Mouse (Mus musculus) neural tube, embryonic 14.5 days (tissue): Measurements from ENCODE around the gene Ric8a. TPM values are rescaled to one million over a fixed set of nuclear protein-coding genes. Genes with fewer than 3 reads are reported as not detected.

ENCODE experiments used
- ATAC-seq: fragments of 200-750 bp; cut with Nextera tagmentation; 2 replicates; pipeline ENCODE4 v1.8.0; 2017; ENCODE audit warnings: low read depth, mild to moderate bottlenecking, moderate TSS enrichment, moderate library complexity
- H3K27ac ChIP-seq: fragments of 300-500 bp; sonication (generic); 2 replicates; pipeline ENCODE4 v1.5.1; 2014; ENCODE audit warnings: low read depth, mild to moderate bottlenecking, control low read depth, low read length, moderate library complexity, mixed read lengths
- H3K27me3 ChIP-seq: fragments of 300-500 bp; sonication (generic); 2 replicates; pipeline ENCODE4 v1.6.1; 2014; ENCODE audit warnings: low read length; ENCODE audit not compliant: control insufficient read depth, insufficient read depth
- H3K36me3 ChIP-seq: fragments of 300-500 bp; sonication (generic); 2 replicates; pipeline ENCODE4 v1.6.1; 2014; ENCODE audit warnings: low read length, mixed read lengths; ENCODE audit not compliant: control insufficient read depth, insufficient read depth
- H3K4me1 ChIP-seq: fragments of 300-500 bp; sonication (generic); 2 replicates; pipeline ENCODE4 v1.6.1; 2014; ENCODE audit warnings: low read length; ENCODE audit not compliant: control insufficient read depth, insufficient read depth
- H3K4me2 ChIP-seq: fragments of 300-500 bp; sonication (generic); 2 replicates; pipeline ENCODE4 v1.6.1; 2014; ENCODE audit warnings: mild to moderate bottlenecking, low read depth, low read length, control low read depth
- H3K4me3 ChIP-seq: fragments of 300-500 bp; sonication (generic); 2 replicates; pipeline ENCODE4 v1.5.1; 2014; ENCODE audit warnings: low read depth, low read length, control low read depth, mixed read lengths
- H3K9ac ChIP-seq: fragments of 300-500 bp; sonication (generic); replicated peaks from 2 replicates; pipeline ENCODE4 v1.6.1; 2014; ENCODE audit warnings: low read depth, mild to moderate bottlenecking, control low read depth, low read length, mixed read lengths
- H3K9me3 ChIP-seq: fragments of 300-500 bp; sonication (generic); 2 replicates; pipeline ENCODE4 v1.6.1; 2016; ENCODE audit warnings: low read length; ENCODE audit not compliant: control insufficient read depth
- WGBS: fragments of 180-500 bp; shearing (Covaris S2); extraction: QIAGEN DNeasy Blood & Tissue Kit; methylation state at CpG from one replicate; pipeline ENCODE4 v1.1.7; 2014; 5-methylcytosine and 5-hydroxymethylcytosine counted together
- polyA plus RNA-seq: library from polyadenylated mRNA; unstranded; fragments of >200 nt; fragmentation: Nextera tagmentation; extraction: Ambion mirVana; gene quantifications from 2 replicates; pipeline ENCODE4 v1.2.1, GENCODE M21; 2014

The Ric8a gene
- polyA plus RNA-seq, 1 experiment from 2014 or later: 89.4 TPM

DNA sequence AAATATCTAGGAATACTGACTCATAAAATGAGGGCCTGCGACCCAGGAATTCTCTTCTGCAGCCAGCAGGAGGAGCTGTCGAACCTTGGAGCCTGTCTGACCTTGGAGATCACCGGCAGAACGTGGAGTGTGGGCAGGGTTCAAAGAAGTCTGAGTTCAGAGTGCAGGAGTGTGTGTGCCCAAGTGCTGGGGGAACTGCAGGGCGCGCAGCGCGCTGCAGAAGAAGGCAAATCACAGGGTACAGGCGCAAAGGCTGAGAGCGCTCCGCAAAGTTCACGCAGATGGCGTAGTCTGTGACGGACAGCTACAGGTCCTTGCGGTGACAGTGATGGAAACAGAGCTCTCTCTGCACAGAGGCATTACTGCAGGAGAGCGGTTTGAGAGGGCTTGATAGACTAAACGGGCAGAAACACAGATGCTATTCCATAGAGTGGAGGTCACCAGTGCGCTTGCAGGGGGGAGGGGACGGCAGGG, 51.9 kb downstream of the Ric8a start:
- H3K36me3 ChIP-seq: no peaks in the 10 kb centered on the region
- 0 out of 2 replicates have a peak overlapping the region, but pooled peaks have one; percentile 21 for H3K9ac ChIP-seq
- H3K4me3 ChIP-seq: peak overlapping the region; percentile 22
- H3K9me3 ChIP-seq: no peaks in the 10 kb centered on the region
- peak; percentile 76; the same call in 1 of the 2 replicates for ATAC-seq
- H3K4me1 ChIP-seq: 0 out of 2 replicates have a peak, but pooled peaks cover 3% of the 10 kb centered on the region
- H3K4me2 ChIP-seq: peak overlapping the region; percentile 61
- 3% methylated on average over 19 of the region's 19 CpGs for WGBS
- H3K27me3 ChIP-seq: no peaks in the 10 kb centered on the region
- H3K27ac ChIP-seq: no peak overlapping the region

DNA sequence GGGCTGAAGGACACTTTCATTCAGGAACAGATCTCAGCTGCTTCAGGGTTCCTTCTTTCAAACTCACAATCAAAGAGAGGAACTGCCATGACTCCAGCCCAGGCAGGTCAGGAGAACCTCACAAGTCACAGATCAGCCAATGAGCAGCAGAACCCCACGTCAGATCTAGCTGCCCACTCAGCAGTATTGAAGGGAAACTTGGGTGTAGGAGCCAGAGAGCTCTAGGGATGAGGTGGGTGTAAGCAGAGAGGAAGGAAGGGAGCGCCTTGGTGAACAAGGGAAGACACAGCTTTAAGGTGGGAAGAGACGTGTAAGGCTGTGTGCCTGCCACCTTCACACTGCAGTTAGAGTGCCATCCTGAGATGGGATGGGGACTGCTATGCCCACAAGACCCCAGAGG, 55.5 kb downstream of the Ric8a start:
- Histone ChIP-seq H3K27me3 (no peaks in the 10 kb centered on the region), H3K4me3 (no peak overlapping the region), H3K4me1 (0 out of 2 replicates have a peak, but pooled peaks cover 3% of the 10 kb centered on the region), H3K9ac (no peak overlapping the region), H3K4me2 (no peak overlapping the region), H3K27ac (no peak overlapping the region), H3K36me3 (no peaks in the 10 kb centered on the region), H3K9me3 (no peaks in the 10 kb centered on the region)
- WGBS: 73% methylated on average over 3 of the region's 3 CpGs
- no peak for ATAC-seq

DNA sequence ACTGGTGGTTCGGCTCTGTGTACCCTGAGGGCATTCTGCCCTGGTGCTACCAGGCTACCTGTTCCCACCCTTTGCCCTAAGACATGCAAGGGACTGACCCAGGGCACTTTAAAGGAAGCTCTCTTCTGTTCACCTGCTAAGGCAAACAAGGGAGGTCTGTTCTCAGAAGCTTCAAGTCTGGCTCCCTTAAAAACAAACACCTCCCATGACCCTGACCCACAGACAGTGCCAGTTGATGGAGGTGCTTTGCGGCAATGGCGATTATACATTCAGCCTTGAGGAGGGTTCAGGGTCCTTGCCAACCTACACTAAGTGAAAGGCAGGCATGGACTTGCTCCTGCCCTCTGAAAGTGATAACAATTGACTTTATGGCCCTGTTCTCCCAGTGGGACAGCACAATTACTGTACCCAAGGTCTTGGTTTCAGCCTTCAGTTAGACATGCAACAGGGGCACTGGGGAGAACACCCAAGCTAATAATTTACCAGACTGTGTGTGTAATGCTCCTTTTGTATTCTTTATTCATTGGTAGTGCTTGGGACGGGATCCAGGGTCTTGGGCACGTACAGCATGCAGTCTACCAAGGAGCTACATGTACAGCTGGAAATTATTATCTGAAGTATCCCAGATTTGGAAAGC, 56.2 kb downstream of the Ric8a start:
- Histone ChIP-seq H3K4me1 (0 out of 2 replicates have a peak, but pooled peaks cover 3% of the 10 kb centered on the region), H3K4me3 (no peak overlapping the region), H3K9me3 (no peaks in the 10 kb centered on the region), H3K27me3 (no peaks in the 10 kb centered on the region), H3K36me3 (no peaks in the 10 kb centered on the region), H3K4me2 (no peak overlapping the region), H3K9ac (no peak overlapping the region), H3K27ac (no peak overlapping the region)
- ATAC-seq: no peak
- WGBS: 54% methylated on average over 5 of the region's 5 CpGs

Other genes starting within 250 kb of the Ric8a start
- not detected in 2 replicates for gene Olfr61, start 228.0 kb upstream of the Ric8a start, polyA plus RNA-seq
- not detected in 2 replicates for gene Olfr53, start 210.5 kb upstream of the Ric8a start, polyA plus RNA-seq
- gene Olfr539, start 197.0 kb upstream of the Ric8a start, polyA plus RNA-seq: 0.03 TPM in 1 of 2 replicates, not detected in the other
- not detected in 2 replicates for gene Olfr45, start 175.0 kb upstream of the Ric8a start, polyA plus RNA-seq
- gene Olfr541, start 159.7 kb upstream of the Ric8a start, polyA plus RNA-seq: not detected in 2 replicates
- gene Cyp2e1, start 93.2 kb upstream of the Ric8a start, polyA plus RNA-seq: not detected in 2 replicates
- gene Syce1, start 69.1 kb upstream of the Ric8a start, polyA plus RNA-seq: 0.97 TPM in 1 of 2 replicates, not detected in the other
- gene Zfp941, start 34.8 kb upstream of the Ric8a start, polyA plus RNA-seq: 36.7 and 37.5 TPM in 2 replicates
- gene Urah, start 21.9 kb upstream of the Ric8a start, polyA plus RNA-seq: 0.31 TPM in 1 of 2 replicates, not detected in the other
- gene Scgb1c1, start 11.4 kb upstream of the Ric8a start, polyA plus RNA-seq: not detected in 2 replicates
- 0.22 and 0.37 TPM in 2 replicates for gene Odf3, start 9.2 kb upstream of the Ric8a start, polyA plus RNA-seq
- gene Gm45785, start 626 bp upstream of the Ric8a start, polyA plus RNA-seq: 0.56 TPM in 1 of 2 replicates, not detected in the other
- 55.8 and 60.1 TPM in 2 replicates for gene Bet1l, start 620 bp downstream of the Ric8a start, polyA plus RNA-seq
- 144 and 155 TPM in 2 replicates for gene Psmd13, start 25.0 kb downstream of the Ric8a start, polyA plus RNA-seq
- 46.8 and 61.6 TPM in 2 replicates for gene Sirt3, start 25.4 kb downstream of the Ric8a start, polyA plus RNA-seq
- not detected in 2 replicates for gene Cox8b, start 43.5 kb downstream of the Ric8a start, polyA plus RNA-seq
- 0.27 and 0.64 TPM in 2 replicates for gene Nlrp6, start 63.9 kb downstream of the Ric8a start, polyA plus RNA-seq
- 4.6 and 8.7 TPM in 2 replicates for gene Pgghg, start 84.4 kb downstream of the Ric8a start, polyA plus RNA-seq
- 0.28 and 0.62 TPM in 2 replicates for gene Ifitm5, start 93.3 kb downstream of the Ric8a start, polyA plus RNA-seq
- not detected in 2 replicates for gene Gm45717, start 99.0 kb downstream of the Ric8a start, polyA plus RNA-seq
- 103 and 195 TPM in 2 replicates for gene Ifitm2, start 99.0 kb downstream of the Ric8a start, polyA plus RNA-seq
- 3.5 and 23.6 TPM in 2 replicates for gene Ifitm1, start 110.3 kb downstream of the Ric8a start, polyA plus RNA-seq
- gene Ifitm3, start 153.8 kb downstream of the Ric8a start, polyA plus RNA-seq: 19.3 and 34.1 TPM in 2 replicates
- gene Ifitm6, start 161.0 kb downstream of the Ric8a start, polyA plus RNA-seq: 0.58 and 0.88 TPM in 2 replicates
- gene Gm17387, start 172.2 kb downstream of the Ric8a start, polyA plus RNA-seq: not detected in 2 replicates
- 34.8 and 36.6 TPM in 2 replicates for gene B4galnt4, start 204.1 kb downstream of the Ric8a start, polyA plus RNA-seq
- gene Pkp3, start 221.3 kb downstream of the Ric8a start, polyA plus RNA-seq: not detected in 2 replicates
- 1.2 and 2.2 TPM in 2 replicates for gene Sigirr, start 243.6 kb downstream of the Ric8a start, polyA plus RNA-seq